Mouse (Mus musculus) monocyte, adult 59 days (primary cell): Measurements from ENCODE around the gene Cpb1. TPM values are rescaled to one million over a fixed set of nuclear protein-coding genes. Genes with fewer than 3 reads are reported as not detected.

Experiments
- total RNA-seq, 2 experiments: library from RNA; stranded (reverse); gene quantifications; one replicate each; pipeline ENCODE4 v1.2.4; 2023

Cpb1 gene
- under 1 TPM in 1 of 2 experiments, not detected in 1; 0.70 TPM for total RNA-seq

GRCm38 (mm10) chr3:20275633-20276032 is at the start of gene Cpb1:
Cpb1 (minus strand) TSS chr3:20275733.

GRCm38 (mm10) chr3:20242050-20242449 is 33.5 kb downstream of the Cpb1 start, which contains the start of gene Cpa3:
Cpa3 (minus strand) TSS chr3:20242181.

Other genes starting within 250 kb of the Cpb1 start
- gene Hps3, start 240.4 kb downstream of the Cpb1 start, total RNA-seq = 100 to 1,000 TPM; 199 to 205 TPM
- 10 to 100 TPM; 70.7 to 79.2 TPM for gene Hltf, start 217.9 kb downstream of the Cpb1 start, total RNA-seq
- 10 to 100 TPM; 74.9 to 97.2 TPM for gene Gyg, start 120.4 kb downstream of the Cpb1 start, total RNA-seq
- gene Cpa3, start 33.6 kb downstream of the Cpb1 start, total RNA-seq = 1 to 10 TPM in 1 of 2 experiments, not detected in 1; 1.6 TPM
- not detected for gene Agtr1b, start 91.4 kb upstream of the Cpb1 start, total RNA-seq